Mouse (Mus musculus) lung, embryonic 14.5 days (tissue): Measurements from ENCODE around the gene Amdhd1. TPM values are rescaled to one million over a fixed set of nuclear protein-coding genes. Genes with fewer than 3 reads are reported as not detected.

ENCODE experiments used
- ATAC-seq: fragments of 200-750 bp; cut with Nextera tagmentation; 2 replicates; pipeline ENCODE4 v1.8.0; 2017; ENCODE audit warnings: mild to moderate bottlenecking, moderate TSS enrichment, moderate library complexity; ENCODE audit not compliant: insufficient read depth
- DNase-seq: peaks from one replicate; pipeline ENCODE4 v3.0.0-alpha.2; 2015
- H3K27ac ChIP-seq: fragments of 300-500 bp; sonication (generic); 2 replicates; pipeline ENCODE4 v1.5.1; 2014; ENCODE audit warnings: low read depth, mild to moderate bottlenecking, moderate library complexity
- H3K27me3 ChIP-seq: fragments of 300-500 bp; sonication (generic); 2 replicates; pipeline ENCODE4 v1.6.1; 2014; ENCODE audit warnings: low read length, control low read depth; ENCODE audit not compliant: insufficient read depth
- H3K36me3 ChIP-seq: fragments of 300-500 bp; sonication (generic); 2 replicates; pipeline ENCODE4 v1.6.1; 2014; ENCODE audit warnings: control low read depth; ENCODE audit not compliant: insufficient read depth
- H3K4me1 ChIP-seq: fragments of 300-500 bp; sonication (generic); 2 replicates; pipeline ENCODE4 v1.6.1; 2014; ENCODE audit warnings: antibody characterized with exemption, control low read depth; ENCODE audit not compliant: insufficient read depth
- H3K4me2 ChIP-seq: fragments of 300-500 bp; sonication (generic); 2 replicates; pipeline ENCODE4 v1.6.1; 2014; ENCODE audit warnings: mild to moderate bottlenecking
- H3K4me3 ChIP-seq: fragments of 300-500 bp; sonication (generic); 2 replicates; pipeline ENCODE4 v1.5.1; 2014; ENCODE audit warnings: low read depth, low read length
- H3K9ac ChIP-seq: fragments of 300-500 bp; sonication (generic); 2 replicates; pipeline ENCODE4 v1.6.1; 2014
- H3K9me3 ChIP-seq: fragments of 300-500 bp; sonication (generic); 2 replicates; pipeline ENCODE4 v1.6.1; 2016; ENCODE audit warnings: low read depth, low read length, control low read depth
- CTCF ChIP-seq: IDR thresholded peaks from 2 replicates; pipeline ENCODE4 v1.5.1; 2016; ENCODE audit warnings: antibody characterized with exemption, low read depth
- WGBS: fragments of 180-500 bp; shearing (Covaris S2); extraction: QIAGEN DNeasy Blood & Tissue Kit; methylation state at CpG from one replicate; pipeline ENCODE4 v1.1.7; 2014; 5-methylcytosine and 5-hydroxymethylcytosine counted together
- polyA plus RNA-seq: library from polyadenylated mRNA; unstranded; fragments of >200 nt; fragmentation: Nextera tagmentation; extraction: Ambion mirVana; gene quantifications from 2 replicates; pipeline ENCODE4 v1.2.1, GENCODE M21; 2014

The Amdhd1 gene
- polyA plus RNA-seq, 1 experiment from 2014 or later = 0.41 TPM

DNA sequence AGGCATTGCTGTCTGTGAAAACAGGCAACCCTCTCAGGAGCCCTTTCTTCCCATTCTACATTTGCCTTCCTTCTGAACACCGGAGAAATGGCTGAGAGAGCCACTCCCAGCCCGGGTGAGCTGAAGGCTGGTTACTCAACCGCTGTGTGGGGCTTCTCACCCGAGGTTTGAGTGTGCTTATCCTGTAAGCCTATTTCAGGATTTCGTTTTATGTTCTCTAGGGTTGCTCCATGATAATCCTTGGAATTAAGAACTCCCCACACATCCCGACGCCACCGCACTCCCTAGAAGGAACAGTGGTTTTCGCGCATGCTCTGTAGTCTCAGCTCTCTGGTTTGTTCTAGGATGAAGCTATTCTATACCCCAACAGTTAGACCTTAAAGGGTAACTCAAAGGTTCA is 38.5 kb downstream of the Amdhd1 start:
- Histone ChIP-seq H3K36me3 (no peaks in the 10 kb centered on the region), H3K27ac (no peak overlapping the region), H3K4me3 (no peak overlapping the region), H3K4me1 (no peaks in the 10 kb centered on the region), H3K4me2 (no peak overlapping the region), H3K9me3 (no peaks in the 10 kb centered on the region), H3K9ac (no peak overlapping the region), H3K27me3 (no peaks in the 10 kb centered on the region)
- 77% methylated on average over 10 of the region's 10 CpGs for WGBS
- DNase-seq = no peak
- TF ChIP-seq CTCF = no peak
- ATAC-seq = no peak

DNA sequence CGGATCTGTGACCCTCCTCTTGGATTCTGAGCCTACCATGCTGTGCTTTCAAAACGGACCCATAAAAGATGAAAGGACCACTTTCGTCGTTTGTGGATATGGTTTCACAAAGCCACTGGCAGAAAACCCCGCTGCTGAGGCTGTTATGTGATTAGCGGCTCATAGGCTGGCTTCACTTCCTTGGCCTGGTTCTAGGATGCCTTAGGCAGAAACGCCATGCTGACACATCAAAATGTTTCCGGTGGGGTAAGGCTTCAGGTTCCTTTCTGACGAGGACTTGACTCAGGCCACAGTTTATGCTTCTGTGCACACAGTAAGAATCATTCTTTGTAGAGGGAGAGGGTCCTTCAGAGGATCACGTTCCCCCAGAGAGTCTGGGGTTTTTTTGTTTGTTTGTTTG is 39.0 kb downstream of the Amdhd1 start:
- Histone ChIP-seq H3K4me3 (no peak overlapping the region), H3K27ac (no peak overlapping the region), H3K4me1 (no peaks in the 10 kb centered on the region), H3K36me3 (no peaks in the 10 kb centered on the region), H3K27me3 (no peaks in the 10 kb centered on the region), H3K4me2 (no peak overlapping the region), H3K9ac (no peak overlapping the region), H3K9me3 (no peaks in the 10 kb centered on the region)
- DNase-seq (no peak), ATAC-seq (no peak)
- TF ChIP-seq CTCF = no peak
- whole genome bisulfite sequencing = 62% methylated on average over 10 of the region's 10 CpGs

DNA sequence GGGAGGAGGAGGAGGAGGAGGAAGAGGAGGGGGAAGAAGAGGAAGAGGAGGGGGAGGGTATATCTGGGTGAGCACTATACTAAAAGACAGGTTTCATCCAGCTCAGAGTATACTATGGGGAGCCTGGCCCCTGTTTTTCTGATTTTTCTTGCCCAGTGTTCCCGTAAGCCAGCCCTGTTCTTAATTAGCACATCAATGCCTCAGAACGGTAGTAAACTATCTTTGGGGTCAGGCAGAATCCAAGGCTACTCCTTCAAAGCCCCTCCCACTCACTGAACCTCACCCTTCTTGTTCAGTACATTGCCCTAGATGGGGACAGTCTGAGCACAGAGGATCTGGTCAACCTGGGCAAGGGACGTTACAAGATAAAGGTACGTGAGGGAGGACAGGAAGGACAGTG is 49.4 kb downstream of the Amdhd1 start:
- H3K36me3 ChIP-seq = 0 out of 2 replicates have a peak, but pooled peaks cover 4% of the 10 kb centered on the region
- no peaks in the 10 kb centered on the region for H3K4me1 ChIP-seq
- no peaks in the 10 kb centered on the region for H3K27me3 ChIP-seq
- WGBS = 64% methylated on average over 4 of the region's 4 CpGs
- H3K9me3 ChIP-seq = no peaks in the 10 kb centered on the region
- no peak for ATAC-seq
- H3K4me3 ChIP-seq = no peak overlapping the region
- no peak overlapping the region for H3K4me2 ChIP-seq
- TF ChIP-seq CTCF = no peak
- H3K27ac ChIP-seq = no peak overlapping the region
- no peak overlapping the region for H3K9ac ChIP-seq
- DNase-seq = no peak

DNA sequence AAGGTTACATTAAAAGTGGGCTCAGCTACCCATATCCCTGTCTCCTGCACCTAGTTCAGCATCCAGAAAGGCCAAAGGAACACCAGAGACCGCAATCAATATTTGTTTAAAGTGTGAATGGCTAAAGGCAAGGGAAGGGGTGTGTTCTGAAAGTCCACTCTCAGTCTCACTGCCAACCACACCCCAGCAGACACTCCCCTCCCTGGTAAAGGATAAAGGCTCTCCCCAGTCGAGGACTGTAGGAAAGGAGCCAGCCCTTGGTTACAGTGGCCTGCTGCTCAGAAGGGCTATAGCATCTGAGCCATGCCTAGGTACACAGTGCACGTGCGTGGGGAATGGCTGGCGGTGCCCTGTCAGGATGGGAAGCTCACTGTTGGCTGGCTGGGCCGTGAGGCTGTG is 51.0 kb downstream of the Amdhd1 start:
- no peak overlapping the region for H3K4me2 ChIP-seq
- no peak overlapping the region for H3K4me3 ChIP-seq
- no peaks in the 10 kb centered on the region for H3K27me3 ChIP-seq
- TF ChIP-seq CTCF = no peak
- no peaks in the 10 kb centered on the region for H3K9me3 ChIP-seq
- DNase-seq (no peak), ATAC-seq (no peak)
- peaks cover 17% of the 10 kb centered on the region for H3K36me3 ChIP-seq
- no peak overlapping the region for H3K27ac ChIP-seq
- WGBS = 70% methylated on average over 6 of the region's 6 CpGs
- H3K9ac ChIP-seq = no peak overlapping the region
- H3K4me1 ChIP-seq = no peaks in the 10 kb centered on the region

DNA sequence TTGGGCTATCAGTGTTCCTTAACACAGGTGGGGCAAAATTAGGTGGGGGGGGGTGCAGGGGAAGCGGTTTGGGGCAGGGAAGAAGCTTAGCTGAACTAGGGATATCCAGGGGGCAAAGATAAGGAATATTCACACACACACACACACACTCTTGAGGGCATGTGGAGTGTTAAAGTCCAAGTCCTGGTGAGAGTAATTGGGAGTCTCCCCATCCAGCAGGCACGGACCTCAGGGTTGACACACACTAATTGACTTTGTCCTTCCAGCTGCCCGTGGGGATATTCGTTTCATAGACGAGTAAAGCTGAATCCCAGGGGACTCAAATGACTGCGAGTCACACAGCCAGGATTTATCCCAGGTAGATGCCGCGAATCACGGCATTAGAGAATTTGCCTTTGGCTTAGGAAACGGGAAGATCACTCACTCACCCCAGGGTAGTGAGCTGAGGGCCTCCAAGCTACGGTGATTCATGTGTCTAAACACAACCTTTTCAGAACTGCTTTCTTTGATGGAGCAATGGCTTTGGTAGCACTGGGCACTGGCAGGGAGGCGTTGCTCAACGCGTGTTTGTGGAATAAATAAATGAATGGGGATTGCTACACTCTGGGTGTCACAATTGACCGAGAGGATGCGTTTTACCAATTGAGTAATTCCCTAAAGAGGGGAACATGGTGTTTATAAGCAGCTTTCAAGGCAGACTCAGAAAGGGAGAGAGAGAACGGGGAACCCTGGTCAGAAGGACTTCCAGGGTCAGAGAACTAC is 51.6 kb downstream of the Amdhd1 start, which contains the start of gene Hal:
Gene Hal (plus strand): TSS at position 703 of the 762 bp plus-strand sequence.
- DNase-seq = no peak
- Histone ChIP-seq H3K27ac (no peak within 1 kb of the TSS), H3K27me3 (no peaks in the 10 kb centered on the region), H3K9ac (no peak within 1 kb of the TSS), H3K9me3 (no peaks in the 10 kb centered on the region), H3K4me2 (no peak within 1 kb of the TSS), H3K4me3 (no peak within 1 kb of the TSS), H3K36me3 (peaks cover 23% of the 10 kb centered on the region), H3K4me1 (no peaks in the 10 kb centered on the region)
- 62% methylated on average over 17 of the region's 17 CpGs for WGBS
- TF ChIP-seq CTCF = no peak
- ATAC-seq = no peak

DNA sequence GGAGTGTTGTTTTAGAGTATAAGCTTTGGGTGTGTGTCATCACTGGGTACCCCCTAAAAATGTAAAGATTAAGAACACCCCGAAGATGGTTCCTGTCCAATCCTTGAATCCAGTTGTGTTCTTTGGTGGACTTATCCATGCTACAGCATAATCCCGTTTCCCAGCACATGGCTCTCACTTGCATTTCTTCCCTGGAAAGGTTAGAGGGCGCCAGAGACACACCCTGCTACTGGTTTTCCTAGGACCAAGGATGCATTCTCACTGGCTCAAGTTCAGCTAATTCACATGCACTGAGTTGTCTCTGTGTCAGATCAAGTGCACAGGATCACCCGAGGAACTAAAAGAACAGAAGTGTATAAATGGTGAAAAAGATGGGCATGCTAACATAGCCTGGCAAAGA is 53.2 kb downstream of the Amdhd1 start:
- Histone ChIP-seq H3K9ac (no peak overlapping the region), H3K27me3 (no peaks in the 10 kb centered on the region), H3K27ac (no peak overlapping the region), H3K9me3 (no peaks in the 10 kb centered on the region), H3K36me3 (peaks cover 39% of the 10 kb centered on the region), H3K4me3 (no peak overlapping the region), H3K4me2 (no peak overlapping the region), H3K4me1 (no peaks in the 10 kb centered on the region)
- DNase-seq (peak; percentile 77), ATAC-seq (0 out of 2 replicates have a peak, but pooled peaks have one; percentile 35)
- WGBS = 23% methylated on average over 4 of the region's 4 CpGs
- TF ChIP-seq CTCF = peak; percentile 78

DNA sequence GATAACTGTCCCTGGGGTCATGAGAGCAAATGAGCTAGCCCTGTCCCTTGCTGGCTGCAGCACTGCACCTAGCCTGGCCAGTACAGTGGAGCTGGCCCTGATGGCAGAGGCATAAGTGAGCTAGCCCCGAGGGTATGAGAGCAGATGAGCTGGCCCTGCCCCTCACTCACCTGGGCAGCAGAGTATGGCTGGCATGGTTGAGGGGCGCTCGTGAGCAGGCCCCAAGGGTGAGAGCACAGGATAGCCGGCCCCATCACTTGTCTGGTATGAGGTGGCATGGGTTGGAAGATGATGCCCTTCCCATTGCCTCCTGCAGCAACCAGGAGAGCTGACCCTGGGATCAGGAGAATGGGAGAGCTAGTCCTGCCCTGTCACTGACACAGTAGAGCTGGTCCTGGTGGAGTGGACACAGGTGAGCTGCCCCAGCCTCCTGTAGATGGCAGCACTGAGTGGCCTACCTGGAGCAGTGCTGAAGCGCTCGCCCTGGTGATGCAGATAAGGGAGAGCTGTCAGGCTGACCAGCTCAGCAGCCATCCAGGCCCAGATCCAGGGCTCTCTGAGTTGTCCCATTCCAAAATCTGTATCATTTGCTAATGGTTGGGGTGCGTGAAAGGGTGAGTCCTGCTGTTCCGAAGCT is 54.7 kb downstream of the Amdhd1 start:
- ATAC-seq (peak; percentile 47; the same call in 1 of the 2 replicates), DNase-seq (peak; percentile 47)
- Histone ChIP-seq H3K9ac (no peak overlapping the region), H3K36me3 (peaks cover 53% of the 10 kb centered on the region), H3K4me2 (no peak overlapping the region), H3K27ac (no peak overlapping the region), H3K4me1 (no peaks in the 10 kb centered on the region), H3K27me3 (no peaks in the 10 kb centered on the region), H3K4me3 (no peak overlapping the region), H3K9me3 (no peaks in the 10 kb centered on the region)
- 80% methylated on average over 8 of the region's 8 CpGs for WGBS
- TF ChIP-seq CTCF = peak; percentile 69
